Mouse (Mus musculus) olfactory bulb, adult 2 months (tissue): ENCODE results near the gene Fntb.

Experiments used
- CTCF ChIP-seq: fragments of 200-500 bp; IDR thresholded peaks from 2 replicates; pipeline ENCODE4 v1.5.1; 2012; ENCODE audit warnings: low read depth, mild to moderate bottlenecking, low read length, moderate library complexity; ENCODE audit not compliant: insufficient read depth
- POLR2A ChIP-seq: fragments of 200-500 bp; IDR thresholded peaks from 2 replicates; pipeline ENCODE4 v1.6.1; 2012; ENCODE audit warnings: mild to moderate bottlenecking, low read depth, low read length, moderate library complexity; ENCODE audit not compliant: insufficient read depth

GRCm38 (mm10) chr12:76798008-76798720, 32.8 kb downstream of the Fntb start:
- TF ChIP-seq CTCF (no peak), POLR2A (no peak)
